Mouse (Mus musculus) ES-Bruce4 (cell line): ENCODE data around the gene Olfr1160. TPM values are rescaled to one million over a fixed set of nuclear protein-coding genes. Genes with fewer than 3 reads are reported as not detected.

ENCODE experiments used
- H3K27ac ChIP-seq: 2 replicates; pipeline ENCODE4 v1.5.1; 2012; ENCODE audit warnings: low read length, inconsistent platforms; ENCODE audit not compliant: insufficient read depth
- H3K27me3 ChIP-seq: 2 replicates; pipeline ENCODE4 v1.6.1; 2012; ENCODE audit warnings: mild to moderate bottlenecking, low read length, inconsistent platforms; ENCODE audit not compliant: control insufficient read depth, poor library complexity, insufficient read depth, severe bottlenecking
- H3K36me3 ChIP-seq: 2 replicates; pipeline ENCODE4 v1.6.1; 2012; ENCODE audit warnings: inconsistent platforms, mild to moderate bottlenecking, low read length, moderate library complexity; ENCODE audit not compliant: control insufficient read depth, poor library complexity, insufficient read depth, severe bottlenecking
- H3K4me1 ChIP-seq: one replicate; pipeline ENCODE4 v1.8.1; 2011; ENCODE audit warnings: low read length; ENCODE audit not compliant: control insufficient read depth, insufficient read depth
- H3K4me3 ChIP-seq: 2 replicates; pipeline ENCODE4 v1.5.1; 2011; ENCODE audit warnings: low read depth, mild to moderate bottlenecking, low read length
- H3K9ac ChIP-seq: 2 replicates; pipeline ENCODE4 v1.6.1; 2012; ENCODE audit warnings: low read depth, mild to moderate bottlenecking, inconsistent platforms; ENCODE audit not compliant: poor library complexity, severe bottlenecking
- H3K9me3 ChIP-seq: replicated peaks from 2 replicates; pipeline ENCODE4 v1.6.1; 2012; ENCODE audit warnings: mild to moderate bottlenecking, low read length, inconsistent platforms; ENCODE audit not compliant: control insufficient read depth, poor library complexity, insufficient read depth, severe bottlenecking
- CTCF ChIP-seq: IDR thresholded peaks from one replicate; pipeline ENCODE4 v1.8.1; 2011; ENCODE audit warnings: low read depth, low read length
- EP300 ChIP-seq: IDR thresholded peaks from 2 replicates; pipeline ENCODE4 v1.6.1; 2011; ENCODE audit warnings: low read depth, low read length; ENCODE audit not compliant: insufficient read depth
- POLR2A ChIP-seq: IDR thresholded peaks from one replicate; pipeline ENCODE4 v1.8.1; 2011; ENCODE audit warnings: low read length; ENCODE audit not compliant: insufficient read depth
- polyA plus RNA-seq: library from polyadenylated mRNA; stranded (reverse); fragments of >200 nt; gene quantifications from 2 replicates; pipeline ENCODE4 v1.2.4, GENCODE M21; 2011; ENCODE audit warnings: low read depth; ENCODE audit not compliant: missing spikeins, insufficient read depth, insufficient read length

Olfr1160 gene
- polyA plus RNA-seq, 1 experiment = not detected

- TF ChIP-seq CTCF (no peak), POLR2A (no peak), EP300 (no peak)
- H3K4me1 ChIP-seq = no peaks in the 10 kb centered on the region
- H3K27me3 ChIP-seq = no peaks in the 10 kb centered on the region
- H3K9me3 ChIP-seq = no peaks in the 10 kb centered on the region
- no peaks in the 10 kb centered on the region for H3K36me3 ChIP-seq
- no peak within 1 kb of the TSS for H3K9ac ChIP-seq
- H3K4me3 ChIP-seq = no peak within 1 kb of the TSS
- no peak within 1 kb of the TSS for H3K27ac ChIP-seq
Observed at GRCm38 (mm10) chr2:87968199-87968598, 39.9 kb downstream of the Olfr1160 start, which contains the start of gene Olfr1157. Olfr1157 (minus strand) TSS chr2:87968299.

- no peak within 1 kb of the TSS for H3K9ac ChIP-seq
- H3K4me3 ChIP-seq = no peak within 1 kb of the TSS
- H3K27ac ChIP-seq = no peak within 1 kb of the TSS
- no peaks in the 10 kb centered on the region for H3K9me3 ChIP-seq
- H3K36me3 ChIP-seq = no peaks in the 10 kb centered on the region
- no peaks in the 10 kb centered on the region for H3K4me1 ChIP-seq
- TF ChIP-seq CTCF (no peak), POLR2A (no peak), EP300 (no peak)
- no peaks in the 10 kb centered on the region for H3K27me3 ChIP-seq
Observed at GRCm38 (mm10) chr2:87953000-87953399, 55.1 kb downstream of the Olfr1160 start, which contains the start of gene Olfr1156. Olfr1156 (minus strand) TSS chr2:87953100.

Other genes with a start within 250 kb of the Olfr1160 start
- gene Olfr152, start 228.8 kb downstream of the Olfr1160 start, polyA plus RNA-seq = not detected in 2 replicates
- gene Olfr1143, start 207.7 kb downstream of the Olfr1160 start, polyA plus RNA-seq = not detected in 2 replicates
- gene Olfr1145, start 198.4 kb downstream of the Olfr1160 start, polyA plus RNA-seq = not detected in 2 replicates
- gene Olfr1148, start 177.7 kb downstream of the Olfr1160 start, polyA plus RNA-seq = not detected in 2 replicates
- not detected in 2 replicates for gene Olfr1150-ps1, start 164.3 kb downstream of the Olfr1160 start, polyA plus RNA-seq
- gene Olfr1151, start 152.4 kb downstream of the Olfr1160 start, polyA plus RNA-seq = not detected in 2 replicates
- gene Olfr1152, start 141.8 kb downstream of the Olfr1160 start, polyA plus RNA-seq = not detected in 2 replicates
- not detected in 2 replicates for gene Olfr1153, start 113.3 kb downstream of the Olfr1160 start, polyA plus RNA-seq
- not detected in 2 replicates for gene Olfr1154, start 103.1 kb downstream of the Olfr1160 start, polyA plus RNA-seq
- not detected in 2 replicates for gene Olfr1155, start 63.1 kb downstream of the Olfr1160 start, polyA plus RNA-seq
- not detected in 2 replicates for gene Olfr1156, start 55.2 kb downstream of the Olfr1160 start, polyA plus RNA-seq
- not detected in 2 replicates for gene Olfr1157, start 40.0 kb downstream of the Olfr1160 start, polyA plus RNA-seq
- not detected in 2 replicates for gene Olfr74, start 33.6 kb downstream of the Olfr1160 start, polyA plus RNA-seq
- gene Olfr1158, start 18.2 kb downstream of the Olfr1160 start, polyA plus RNA-seq = not detected in 2 replicates
- not detected in 2 replicates for gene Olfr1161, start 14.5 kb upstream of the Olfr1160 start, polyA plus RNA-seq
- not detected in 2 replicates for gene Olfr73, start 29.4 kb upstream of the Olfr1160 start, polyA plus RNA-seq
- gene Olfr1162, start 42.9 kb upstream of the Olfr1160 start, polyA plus RNA-seq = not detected in 2 replicates
- not detected in 2 replicates for gene Olfr1163, start 63.6 kb upstream of the Olfr1160 start, polyA plus RNA-seq
- gene Olfr1164, start 85.7 kb upstream of the Olfr1160 start, polyA plus RNA-seq = not detected in 2 replicates
- not detected in 2 replicates for gene Olfr1166, start 120.0 kb upstream of the Olfr1160 start, polyA plus RNA-seq
- not detected in 2 replicates for gene Olfr1167, start 146.9 kb upstream of the Olfr1160 start, polyA plus RNA-seq
- not detected in 2 replicates for gene Olfr1168, start 173.6 kb upstream of the Olfr1160 start, polyA plus RNA-seq
- gene Olfr1170, start 220.1 kb upstream of the Olfr1160 start, polyA plus RNA-seq = not detected in 2 replicates